Mouse (Mus musculus) embryonic stem cell, embryonic (primary cell): Measurements from ENCODE around the gene Tmem181a.
"Not testable (repeated sequence)": the region's sequence is repeated elsewhere in the genome, so short reads cannot be mapped to it uniquely, and the experiment has no call there.

Experiments
- CTCF ChIA-PET, 4 experiments: fragments of 300-600 bp in 2 of 4; fragments of 350-600 bp in 2 of 4; sonication (Branson Sonifier 250); formaldehyde crosslinking; loops; one replicate each; lab custom pipeline; 2022; ENCODE audit warnings: inconsistent platforms in 2 of 4; lab: Charles Lee
- POLR2A ChIA-PET, 4 experiments: fragments of 300-600 bp in 2 of 4; fragments of 350-600 bp in 2 of 4; sonication (Branson Sonifier 250); formaldehyde crosslinking; loops; one replicate each; lab custom pipeline; 2022; ENCODE audit warnings: antibody characterized with exemption in 4 of 4, inconsistent platforms in 1 of 4; lab: Charles Lee

The Tmem181a gene

GRCm38 (mm10) chr17:6300190-6300863, 43.7 kb downstream of the Tmem181a start:
- POLR2A ChIA-PET, CTCF ChIA-PET: not testable (repeated sequence)

GRCm38 (mm10) chr17:6304891-6305290, 48.2 kb downstream of the Tmem181a start:
- CTCF ChIA-PET, result not testable (repeated sequence)

DNA sequence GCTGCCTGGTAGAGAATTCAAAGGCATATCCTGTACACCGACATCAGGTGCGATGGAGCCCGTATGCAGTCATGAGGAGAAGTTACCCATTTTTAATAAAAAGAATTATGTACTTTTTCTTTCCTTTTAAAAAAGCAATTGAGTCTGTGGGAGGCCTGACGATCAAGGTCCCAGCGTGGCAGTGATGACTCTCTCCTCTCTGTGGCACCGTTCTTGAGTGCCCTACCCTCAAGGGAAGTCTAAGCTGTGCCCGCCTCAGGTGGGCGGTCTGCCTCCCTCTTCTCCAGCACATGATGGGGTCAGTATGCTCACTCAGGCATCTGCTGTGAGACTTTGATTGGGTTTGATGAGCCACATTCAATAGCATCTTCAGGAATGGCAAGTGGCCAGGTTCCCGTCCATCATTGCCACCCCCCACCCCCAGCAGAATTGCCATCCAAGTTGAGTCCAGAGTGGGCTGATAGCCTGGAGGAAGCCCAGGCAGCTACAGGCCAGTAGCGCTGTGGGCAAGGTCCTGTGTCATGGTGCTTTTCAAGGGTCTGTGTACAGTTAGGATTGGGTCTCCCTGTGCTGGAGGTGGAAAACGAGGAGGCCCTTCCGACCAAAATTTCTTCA, 49.1 kb downstream of the Tmem181a start:
- POLR2A ChIA-PET, CTCF ChIA-PET: not testable (repeated sequence)

More at GRCm38 (mm10) chr17:6304891-6305290, 48.2 kb downstream of the Tmem181a start:
- POLR2A ChIA-PET, result not testable (repeated sequence)

- CTCF ChIA-PET, POLR2A ChIA-PET: not testable (repeated sequence)
Measured at GRCm38 (mm10) chr17:6306503-6306902, 49.8 kb downstream of the Tmem181a start.

DNA sequence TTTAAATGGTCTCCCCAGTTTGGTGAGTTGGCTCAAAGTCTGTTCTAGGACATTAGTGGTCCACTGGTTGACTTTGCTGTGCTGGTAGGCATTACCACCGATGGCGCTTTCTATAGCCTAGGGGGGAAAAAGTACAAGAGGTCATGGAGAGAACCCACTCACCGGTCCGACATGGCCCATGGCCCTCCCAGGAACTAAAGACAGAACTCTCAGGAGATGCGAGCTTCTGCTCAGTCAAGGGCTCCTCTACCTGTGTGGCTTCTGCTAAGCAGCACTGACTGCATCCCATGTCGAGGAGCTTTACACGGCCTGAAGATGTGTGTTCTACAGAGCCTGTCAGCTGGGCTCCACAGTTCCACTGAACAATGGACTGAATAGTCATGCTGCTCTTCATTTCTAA, 55.1 kb downstream of the Tmem181a start:
- POLR2A ChIA-PET, result interaction anchor here in 1 of 4 experiments (0.6 kb wide), 1 partner anchor 1153 kb away, joined by 3 read pairs; no protein-coding TSS in a partner anchor
- CTCF ChIA-PET, result not testable (repeated sequence)

DNA sequence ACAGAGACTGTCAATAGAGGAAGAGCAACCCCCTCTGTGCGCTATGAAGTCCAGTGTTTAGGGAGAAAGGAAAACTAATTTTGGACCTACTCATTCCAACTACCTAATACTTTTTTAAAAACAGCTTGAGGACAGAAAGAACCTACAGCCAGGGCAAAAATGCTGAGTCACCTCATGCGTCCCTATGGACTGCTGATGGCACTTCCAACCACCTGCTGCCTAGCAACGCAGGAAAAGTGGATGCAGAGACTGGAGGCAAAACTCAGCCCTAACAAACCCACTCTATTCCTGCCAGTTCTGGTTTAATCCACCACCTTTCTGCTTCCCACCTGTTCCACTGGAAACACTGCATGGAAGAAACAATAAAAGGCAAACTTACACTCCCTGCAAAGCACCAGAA, 56.1 kb downstream of the Tmem181a start:
- POLR2A ChIA-PET, CTCF ChIA-PET: not testable (repeated sequence)

DNA sequence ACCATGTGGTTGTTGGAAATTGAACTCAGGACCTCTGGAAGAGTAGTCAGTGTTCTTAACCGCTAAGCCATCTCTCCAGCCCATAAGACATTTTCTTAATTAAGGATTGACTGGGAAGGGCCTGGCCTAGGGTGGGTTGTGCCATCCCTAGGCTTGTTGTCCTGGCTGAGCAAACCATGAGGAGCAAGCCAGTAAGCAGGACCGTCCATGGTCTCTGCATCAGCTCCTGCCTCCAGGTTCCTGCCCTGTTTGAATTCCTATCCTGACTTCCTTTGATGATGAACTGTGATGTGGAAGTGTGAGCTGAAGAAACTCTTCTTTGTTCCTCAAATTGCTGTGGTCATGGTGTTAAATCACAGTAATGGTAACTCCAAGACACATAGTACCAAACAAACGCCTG, 57.8 kb downstream of the Tmem181a start:
- CTCF ChIA-PET, result interaction anchor here in 1 of 4 experiments (0.6 kb wide), 1 partner anchor 208 kb away, joined by 3 read pairs; the partner anchor contains the start of gene Tulp4
- POLR2A ChIA-PET, result not testable (repeated sequence)

DNA sequence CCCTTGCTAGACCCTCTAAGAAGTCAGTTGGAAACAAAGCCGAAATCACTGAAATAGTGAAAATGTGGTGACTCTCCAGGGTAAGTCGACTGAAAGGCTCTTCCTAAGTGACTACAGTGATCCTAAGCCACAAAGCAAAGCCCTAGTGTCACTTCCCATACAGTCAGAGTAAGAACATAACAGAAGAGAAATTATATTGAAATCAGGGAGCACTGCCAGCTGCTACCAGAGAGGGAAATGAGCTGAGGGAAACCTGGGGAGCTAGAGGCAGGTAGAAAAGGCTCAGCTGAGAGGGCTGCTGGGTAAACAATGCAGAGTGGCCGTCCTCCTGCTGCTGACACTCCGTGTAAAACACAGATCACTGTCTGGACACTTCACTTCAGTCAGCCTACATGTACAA, 59.0 kb downstream of the Tmem181a start:
- CTCF ChIA-PET, POLR2A ChIA-PET: not testable (repeated sequence)

GRCm38 (mm10) chr17:6316379-6317126, 59.9 kb downstream of the Tmem181a start:
- CTCF ChIA-PET, POLR2A ChIA-PET: not testable (repeated sequence)

GRCm38 (mm10) chr17:6317339-6317985, 60.8 kb downstream of the Tmem181a start, which contains the start of gene Dynlt1a:
TSS of gene Dynlt1a (minus strand) at chr17:6317500.
- ChIA-PET CTCF (interaction anchor here in 1 of 4 experiments (0.6 kb wide), 1 partner anchor 92 kb away, joined by 3 read pairs; no protein-coding TSS in a partner anchor), POLR2A (interaction anchor here in 1 of 4 experiments (1.0 kb wide), 1 partner anchor 189 kb away, joined by 3 read pairs; no protein-coding TSS in a partner anchor)

DNA sequence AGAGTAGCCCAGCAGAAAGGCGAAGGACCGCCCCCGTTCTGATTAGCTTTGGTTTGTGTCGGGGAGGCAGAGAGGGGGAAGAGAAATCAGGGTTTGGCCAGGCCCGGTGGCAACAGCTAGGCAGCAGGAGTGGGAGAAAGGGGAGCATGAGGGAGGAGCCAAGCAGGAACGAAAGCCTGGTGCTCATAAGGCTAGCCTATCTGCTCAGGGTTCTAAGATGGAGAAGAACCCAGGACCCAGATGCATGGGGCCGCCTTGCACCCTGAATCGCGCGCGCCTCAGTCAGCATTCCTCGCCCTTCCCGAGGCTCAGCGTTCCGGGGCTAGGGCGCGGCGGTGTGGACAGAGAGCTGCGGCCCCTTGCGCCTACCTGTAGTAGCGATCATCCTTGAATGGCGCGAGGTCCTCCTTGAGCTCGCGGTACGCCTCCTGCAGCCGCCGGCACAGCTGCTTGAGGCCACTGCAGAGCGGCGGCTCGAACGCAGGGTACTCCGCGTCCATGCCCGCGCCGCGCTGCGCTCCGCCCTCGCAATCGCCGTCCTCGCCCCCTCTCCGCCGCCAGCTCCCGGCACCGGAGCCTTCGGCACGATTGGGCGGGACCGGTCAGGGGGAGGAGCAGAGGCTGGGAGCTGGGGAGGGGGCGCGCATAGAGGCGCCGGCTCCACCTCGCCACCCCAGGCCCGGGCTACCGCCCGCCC, 64.6 kb downstream of the Tmem181a start:
- CTCF ChIA-PET, POLR2A ChIA-PET: not testable (repeated sequence)

GRCm38 (mm10) chr17:6321778-6322101, 65.1 kb downstream of the Tmem181a start:
- POLR2A ChIA-PET, CTCF ChIA-PET: not testable (repeated sequence)

- CTCF ChIA-PET, POLR2A ChIA-PET: not testable (repeated sequence)
Measured at GRCm38 (mm10) chr17:6325021-6325420, 68.4 kb downstream of the Tmem181a start.

DNA sequence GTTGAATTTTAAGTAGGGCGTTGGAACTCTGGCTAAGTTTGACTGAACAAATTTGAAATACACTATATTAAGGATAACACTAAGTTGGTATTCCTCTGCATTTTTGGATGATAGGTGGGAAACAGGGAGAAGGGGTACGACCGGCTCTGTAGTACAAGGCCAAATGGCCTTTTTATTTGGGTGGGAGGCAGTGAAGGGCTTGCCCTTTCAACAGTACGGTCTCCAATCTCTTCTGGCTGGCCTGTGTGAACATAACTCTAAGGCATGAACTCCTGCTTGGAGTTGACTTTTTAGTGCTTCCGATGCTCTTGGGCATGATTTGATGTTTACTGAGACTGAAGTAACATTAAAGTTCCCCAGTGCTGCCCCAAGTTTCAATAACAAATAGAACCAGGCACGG, 68.9 kb downstream of the Tmem181a start:
- CTCF ChIA-PET, POLR2A ChIA-PET: not testable (repeated sequence)

GRCm38 (mm10) chr17:6327554-6327953, 70.9 kb downstream of the Tmem181a start:
- CTCF ChIA-PET, POLR2A ChIA-PET: not testable (repeated sequence)

GRCm38 (mm10) chr17:6328997-6329396, 72.3 kb downstream of the Tmem181a start:
- POLR2A ChIA-PET, CTCF ChIA-PET: not testable (repeated sequence)

DNA sequence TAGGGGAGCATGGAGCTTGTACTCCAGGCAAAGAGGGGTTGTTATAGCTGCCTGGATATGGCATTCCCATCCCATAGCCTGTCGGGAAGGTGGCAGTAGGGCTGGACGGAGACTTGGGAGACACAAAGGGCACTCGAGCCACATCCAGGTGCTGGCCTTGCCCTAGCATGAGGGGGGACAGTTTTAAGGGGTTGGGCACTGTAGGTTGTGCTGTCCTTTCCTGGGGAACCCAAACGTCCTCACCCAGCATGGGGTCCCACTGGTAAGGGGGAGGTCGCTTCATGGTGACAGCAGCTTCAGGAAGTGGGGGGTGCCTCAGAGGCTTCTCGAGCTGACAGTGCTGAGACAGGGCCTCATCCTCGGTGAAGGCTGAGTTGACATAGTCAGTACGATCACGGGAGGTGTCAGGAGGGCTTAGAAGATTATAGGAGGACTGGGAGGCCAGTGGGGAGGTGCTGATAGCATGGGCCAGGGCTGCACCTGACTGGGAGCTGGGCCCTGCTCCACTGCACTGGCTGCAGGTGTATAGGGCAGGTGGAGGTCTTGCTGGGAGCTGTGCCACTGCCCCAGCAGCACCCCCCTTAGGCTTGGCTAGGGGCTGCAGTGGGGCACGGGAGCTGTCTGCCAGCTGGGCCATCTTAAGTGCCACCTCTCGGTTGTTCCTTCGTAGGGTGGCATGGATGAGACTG, 86.1 kb downstream of the Tmem181a start:
- CTCF ChIA-PET, POLR2A ChIA-PET: not testable (repeated sequence)

DNA sequence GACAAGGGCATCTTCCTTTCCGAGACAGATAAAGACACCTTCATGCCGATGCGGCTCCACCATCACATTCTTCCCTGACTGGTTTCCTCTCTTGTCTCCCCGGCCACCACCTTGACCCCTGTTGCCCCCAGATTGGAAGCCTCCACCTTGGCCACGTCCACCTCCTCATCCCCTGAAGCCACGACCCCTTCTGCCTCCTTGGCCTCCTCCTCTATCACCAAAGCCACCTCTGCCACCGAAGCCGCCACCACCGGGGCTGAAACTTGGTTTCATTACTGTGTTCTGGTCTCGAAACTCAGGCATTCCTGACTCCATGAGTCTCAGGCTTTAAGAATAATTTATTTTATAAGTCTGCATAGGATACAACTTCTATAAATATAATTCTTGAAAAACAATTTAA, 98.6 kb downstream of the Tmem181a start:
- POLR2A ChIA-PET, CTCF ChIA-PET: not testable (repeated sequence)
